Mouse (Mus musculus) gastrocnemius, adult 8-10 months (tissue): ENCODE measurements around the gene Ap5b1. TPM values are rescaled to one million over a fixed set of nuclear protein-coding genes. Genes with fewer than 3 reads are reported as not detected.

Source experiments
- DNase-seq, 2 experiments: peaks; one replicate each; pipeline ENCODE4 v3.0.0; 2022; ENCODE audit warnings: low spot score in 2 of 2
- total RNA-seq, 4 experiments: library from RNA; stranded (reverse); gene quantifications; 2 replicates each; pipeline ENCODE4 v1.2.4; 2022

Ap5b1 gene
- total RNA-seq, 4 experiments from 2014 or later = 2.0 to 2.6 (median 2.5) TPM

DNA sequence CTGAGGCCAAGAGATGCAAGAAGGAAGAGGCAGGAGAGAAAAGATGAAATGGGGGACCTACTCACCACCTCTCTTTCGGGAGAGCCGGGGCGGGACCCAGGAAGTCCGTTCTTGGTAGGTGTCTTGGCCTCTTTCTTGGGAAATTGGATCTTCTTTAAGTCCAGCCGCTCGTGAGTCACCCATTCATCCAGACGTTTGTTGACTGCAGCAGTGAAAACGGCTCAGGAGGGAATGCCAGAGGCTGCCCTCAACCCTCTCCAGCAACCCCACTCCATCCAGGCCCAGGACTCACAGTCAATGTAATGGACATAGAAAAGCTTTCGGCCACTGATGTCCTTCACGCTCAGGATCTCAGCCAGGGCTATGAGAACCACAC, 41.3 kb downstream of the Ap5b1 start:
- DNase-seq = no peak

DNA sequence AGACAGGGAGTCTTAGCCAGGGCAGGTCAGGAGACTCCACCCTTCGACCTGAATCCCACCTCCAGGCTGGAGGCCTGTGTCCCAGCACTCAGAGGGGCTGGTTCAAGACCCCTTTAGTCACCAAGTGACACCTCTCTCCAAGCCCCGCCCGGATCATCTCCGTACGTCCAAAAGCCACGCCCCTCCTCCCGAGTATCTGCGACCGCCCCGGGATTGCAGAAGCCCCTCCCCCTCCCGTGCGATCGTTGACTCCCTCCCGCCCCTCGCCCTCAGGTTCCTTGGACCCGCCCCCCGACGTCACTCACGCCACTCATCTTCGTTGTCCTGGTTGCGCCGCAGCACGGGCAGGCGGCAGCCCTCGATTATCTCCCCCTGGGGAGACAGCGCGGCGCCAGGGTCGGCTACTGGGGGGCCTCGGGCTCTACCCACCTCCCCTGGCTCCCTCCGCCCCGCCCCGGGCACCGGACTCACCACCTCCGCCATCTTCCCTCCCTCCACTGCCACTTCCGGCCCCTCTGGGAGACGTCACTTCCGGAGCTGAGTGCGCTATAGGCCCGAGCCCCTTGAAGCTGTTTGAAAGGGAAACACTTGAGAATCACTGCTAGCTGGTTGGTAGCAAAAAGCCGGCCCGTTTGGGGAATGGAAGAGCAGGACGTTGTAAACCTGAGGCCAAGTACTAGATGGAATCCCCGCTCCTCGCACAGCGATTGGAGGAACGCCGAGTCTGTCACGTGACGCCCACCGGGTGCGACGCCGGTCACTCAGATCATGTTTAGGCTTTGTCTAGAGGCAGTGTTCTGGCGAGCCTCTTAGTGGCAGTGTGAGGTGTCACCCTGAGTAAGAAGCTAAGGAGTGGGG, 42.0 kb downstream of the Ap5b1 start, which contains the start of gene Kat5:
TSS of gene Kat5 (minus strand) at position 691 of the 858 bp plus-strand sequence.
- peak; percentile 86 to 88 for DNase-seq

DNA sequence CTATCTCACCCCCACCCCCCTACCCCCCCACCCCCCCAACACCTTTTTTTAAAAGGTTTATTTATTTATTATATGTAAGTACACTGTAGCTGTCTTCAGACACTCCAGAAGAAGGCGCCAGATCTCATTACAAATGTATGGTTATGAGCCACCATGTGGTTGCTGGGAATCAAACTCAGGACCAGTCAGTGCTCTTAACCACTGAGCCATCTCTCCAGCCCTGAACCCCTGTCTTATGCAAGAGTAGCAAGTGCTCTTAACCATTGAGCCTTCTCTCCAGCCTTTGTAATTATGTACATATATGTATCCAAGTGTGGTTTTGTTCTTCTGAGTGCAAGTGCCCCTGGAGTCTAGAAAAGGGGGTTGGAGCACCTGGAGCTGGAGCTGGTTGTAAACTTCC, 44.1 kb downstream of the Ap5b1 start:
- DNase-seq = no peak

DNA sequence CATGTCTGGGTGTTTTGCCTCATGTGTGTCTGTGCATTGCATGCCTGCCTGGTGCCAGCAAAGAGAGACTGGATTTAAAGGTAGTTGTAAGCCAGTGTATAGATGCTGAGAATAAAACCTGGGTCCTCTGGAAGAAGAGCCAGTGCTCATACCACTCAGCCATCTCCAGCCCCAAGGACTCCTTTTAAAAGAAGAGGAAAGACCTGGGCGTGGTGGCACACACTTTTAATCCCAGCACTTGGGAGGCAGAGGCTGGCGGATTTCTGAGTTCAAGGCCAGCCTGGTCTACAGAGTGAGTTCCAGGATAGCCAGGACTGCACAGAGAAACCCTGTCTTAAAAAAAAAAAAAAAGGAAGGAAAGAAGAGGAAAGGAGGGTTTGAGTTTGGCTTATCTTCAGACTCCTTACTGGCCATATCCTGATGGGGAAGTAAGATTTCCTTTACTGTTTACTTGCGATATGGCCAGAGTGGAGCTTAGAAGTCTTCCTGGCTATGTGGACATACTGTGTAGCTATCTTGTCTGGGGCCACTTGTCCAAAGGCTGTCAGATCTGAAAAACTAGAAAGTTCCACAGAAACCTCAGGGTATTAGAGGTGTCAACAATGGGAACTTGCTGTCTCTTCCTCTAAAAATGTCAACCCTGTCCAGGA, 45.1 kb downstream of the Ap5b1 start:
- no peak for DNase-seq

DNA sequence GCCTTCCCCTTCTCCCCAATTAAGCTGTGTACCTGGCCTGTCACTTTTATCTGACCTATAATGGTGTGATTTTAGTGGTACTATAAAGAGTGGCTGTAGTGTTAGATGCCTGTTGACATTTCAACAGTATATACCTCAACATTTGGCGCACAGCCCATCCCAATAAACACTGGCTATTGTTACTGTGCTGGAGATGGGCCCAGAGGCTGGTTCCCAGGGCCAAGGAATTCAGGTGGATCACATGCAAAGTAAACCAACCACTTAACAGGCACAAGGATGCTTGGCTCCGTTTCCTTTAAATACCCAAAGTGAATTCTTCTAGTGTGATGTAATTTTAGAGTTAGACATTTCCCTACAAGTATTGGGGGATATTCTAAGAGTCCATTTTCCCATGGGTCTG, 47.1 kb downstream of the Ap5b1 start:
- DNase-seq = no peak

DNA sequence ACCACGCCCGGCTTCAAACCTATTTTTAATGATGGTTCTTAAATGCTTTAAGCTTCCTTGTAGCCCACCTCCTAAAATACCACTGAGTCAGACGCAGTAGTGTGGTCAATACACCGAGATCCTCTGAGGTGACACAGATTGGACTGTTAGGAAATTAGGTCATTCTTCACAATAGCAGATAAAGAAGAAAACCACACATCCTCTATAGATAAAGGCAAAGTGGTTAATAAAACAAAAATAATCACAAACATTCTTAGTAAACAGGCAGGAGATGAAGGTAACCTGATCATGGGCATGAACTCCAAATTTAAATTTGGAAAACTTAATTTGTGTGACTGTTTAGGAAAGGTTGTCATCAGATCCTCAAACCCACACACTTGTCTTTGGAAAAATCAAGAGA, 52.2 kb downstream of the Ap5b1 start:
- no peak for DNase-seq

Other genes starting within 250 kb of the Ap5b1 start
- not detected for gene Catsper1, start 232.3 kb upstream of the Ap5b1 start, total RNA-seq
- 10 to 100 TPM; 44.0 to 55.9 (median 44.9) TPM for gene Cst6, start 218.5 kb upstream of the Ap5b1 start, total RNA-seq
- 10 to 100 TPM; 16.3 to 18.8 (median 17.9) TPM for gene Eif1ad, start 201.3 kb upstream of the Ap5b1 start, total RNA-seq
- gene Banf1, start 200.9 kb upstream of the Ap5b1 start, total RNA-seq = 100 to 1,000 TPM; 122 to 146 (median 135) TPM
- gene Sart1, start 179.3 kb upstream of the Ap5b1 start, total RNA-seq = 10 to 100 TPM; 40.2 to 52.1 (median 45.3) TPM
- 1 to 10 TPM in 3 of 4 experiments, under 1 TPM in 1; 0.96 to 2.4 (median 2.0) TPM for gene Tsga10ip, start 165.5 kb upstream of the Ap5b1 start, total RNA-seq
- 100 to 1,000 TPM; 727 to 752 (median 743) TPM for gene Drap1, start 143.0 kb upstream of the Ap5b1 start, total RNA-seq
- 10 to 100 TPM; 33.7 to 38.3 (median 35.8) TPM for gene AI837181, start 142.9 kb upstream of the Ap5b1 start, total RNA-seq
- not detected for gene Fosl1, start 120.5 kb upstream of the Ap5b1 start, total RNA-seq
- 1 to 10 TPM; 5.5 to 8.1 (median 6.3) TPM for gene Ccdc85b, start 110.1 kb upstream of the Ap5b1 start, total RNA-seq
- 10 to 100 TPM; 29.2 to 35.1 (median 32.8) TPM for gene Fibp, start 107.4 kb upstream of the Ap5b1 start, total RNA-seq
- not detected for gene Ctsw, start 99.5 kb upstream of the Ap5b1 start, total RNA-seq
- 1 to 10 TPM; 3.2 to 6.1 (median 3.8) TPM for gene Efemp2, start 94.1 kb upstream of the Ap5b1 start, total RNA-seq
- 10 to 100 TPM; 18.5 to 22.8 (median 21.2) TPM for gene Mus81, start 79.6 kb upstream of the Ap5b1 start, total RNA-seq
- 10 to 100 TPM; 44.8 to 57.2 (median 51.2) TPM for gene Cfl1, start 77.6 kb upstream of the Ap5b1 start, total RNA-seq
- under 1 TPM in 3 of 4 experiments, not detected in 1; 0.31 to 0.67 (median 0.47) TPM for gene 1700020D05Rik, start 64.2 kb upstream of the Ap5b1 start, total RNA-seq
- gene Snx32, start 57.5 kb upstream of the Ap5b1 start, total RNA-seq = 1 to 10 TPM; 5.3 to 6.4 (median 5.9) TPM
- not detected for gene Ovol1, start 7.4 kb upstream of the Ap5b1 start, total RNA-seq
- gene Rnaseh2c, start 33.8 kb downstream of the Ap5b1 start, total RNA-seq = 10 to 100 TPM; 40.5 to 63.8 (median 50.9) TPM
- gene Kat5, start 42.2 kb downstream of the Ap5b1 start, total RNA-seq = 10 to 100 TPM; 17.2 to 23.9 (median 21.6) TPM
- 10 to 100 TPM; 13.8 to 20.5 (median 15.0) TPM for gene Rela, start 69.5 kb downstream of the Ap5b1 start, total RNA-seq
- 1 to 10 TPM; 2.1 to 6.9 (median 6.3) TPM for gene Sipa1, start 95.7 kb downstream of the Ap5b1 start, total RNA-seq
- gene Map3k11, start 120.7 kb downstream of the Ap5b1 start, total RNA-seq = 1 to 10 TPM; 7.1 to 8.7 (median 8.1) TPM
- gene Pcnx3, start 120.9 kb downstream of the Ap5b1 start, total RNA-seq = 10 to 100 TPM; 11.8 to 15.2 (median 13.7) TPM
- gene Kcnk7, start 136.3 kb downstream of the Ap5b1 start, total RNA-seq = not detected
- gene Ehbp1l1, start 158.3 kb downstream of the Ap5b1 start, total RNA-seq = 100 to 1,000 TPM; 195 to 259 (median 242) TPM
- gene Fam89b, start 161.6 kb downstream of the Ap5b1 start, total RNA-seq = 10 to 100 TPM; 17.0 to 18.5 (median 18.2) TPM
- gene Ltbp3, start 172.9 kb downstream of the Ap5b1 start, total RNA-seq = 10 to 100 TPM; 32.6 to 42.8 (median 39.2) TPM
- 10 to 100 TPM; 71.4 to 91.0 (median 82.6) TPM for gene Scyl1, start 203.4 kb downstream of the Ap5b1 start, total RNA-seq